9 mouse cellular contexts compared by ENCODE assay signal in the genomic region with DNA sequence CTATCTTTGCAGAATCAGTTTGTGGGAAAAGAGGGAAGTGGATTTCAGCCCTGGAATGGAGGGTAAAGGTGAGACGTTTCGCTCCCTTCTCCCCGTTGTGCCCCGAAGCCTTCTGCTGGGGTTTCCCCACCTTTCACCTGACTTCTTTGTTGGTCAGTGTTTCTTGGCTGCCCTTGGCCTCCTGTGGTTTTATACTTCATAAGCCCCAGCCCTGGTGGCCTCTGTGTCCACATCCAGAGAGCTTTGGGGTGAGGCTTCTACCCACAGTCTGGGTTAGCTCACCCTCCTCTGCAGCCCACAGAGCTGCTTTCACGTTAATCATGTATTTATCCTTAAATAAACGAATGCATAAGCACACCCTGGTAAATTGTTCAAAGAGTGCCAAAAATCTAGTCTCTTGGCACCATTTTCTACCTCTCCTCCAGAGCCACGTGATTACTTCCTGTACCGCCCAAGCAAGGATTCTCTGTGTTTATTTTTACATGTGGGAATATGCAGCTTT.
DNase-seq lines count a peak whose midpoint lies in the region; ATAC-seq and TF ChIP-seq lines count a peak whose summit lies in the region.
"Had no signal": no experiment of that assay in that cellular context is flagged by ENCODE, and none has a peak within 500 bp of the region (broad histone marks: within the 10 kb centered on the region; RNA-seq: fewer than 3 reads in every experiment).

No protein-coding gene starts in this region.

- no peak for TF ChIP-seq CTCF in liver, adult 2 months (IDR thresholded peaks at IDR 0.05; ENCODE audit: low read depth, low read length)

- peak; percentile 73 for ATAC-seq in embryonic facial prominence, embryonic 14.5 days (ENCODE audit: low read depth)
- no peak for ATAC-seq in liver, embryonic 11.5 days (replicated peaks; ENCODE audit: low FRiP score)
- ATAC-seq in heart, embryonic 13.5 days (ENCODE audit: extremely low read depth, insufficient number of reproducible peaks, low FRiP score, low TSS enrichment), result no peak
- ATAC-seq in neural tube, embryonic 15.5 days (ENCODE audit: low FRiP score), result peak; percentile 7; the same call in 1 of the 2 replicates
- ATAC-seq in intestine, embryonic 15.5 days, result no peak

- no peaks in the 10 kb centered on the region for H3K27me3 ChIP-seq in embryonic facial prominence, embryonic 14.5 days (replicated peaks; ENCODE audit: control insufficient read depth, insufficient read depth, low read length)
- H3K27me3 ChIP-seq in embryonic facial prominence, embryonic 10.5 days (replicated peaks; ENCODE audit: low read depth, poor library complexity, severe bottlenecking), result no peaks in the 10 kb centered on the region
- H3K27me3 ChIP-seq in liver, adult 2 months (ENCODE audit: control insufficient read depth, insufficient read depth, low read length), result no peaks in the 10 kb centered on the region
- H3K27me3 ChIP-seq in liver, embryonic 11.5 days (replicated peaks; ENCODE audit: control insufficient read depth, insufficient read depth, low read length), result no peaks in the 10 kb centered on the region
- H3K27me3 ChIP-seq in heart, embryonic 13.5 days (replicated peaks), result no peaks in the 10 kb centered on the region
- no peaks in the 10 kb centered on the region for H3K27me3 ChIP-seq in neural tube, embryonic 15.5 days (replicated peaks)
- no peaks in the 10 kb centered on the region for H3K27me3 ChIP-seq in intestine, embryonic 15.5 days (replicated peaks)
- H3K27me3 ChIP-seq: megakaryocyte, embryonic 14.5 days had no signal

- peaks cover 10% of the 10 kb centered on the region; the same call in 1 of the 2 replicates for H3K79me2 ChIP-seq in liver, adult 2 months (ENCODE audit: control insufficient read depth, insufficient read depth, low read length)

- no peak overlapping the region for H3K4me3 ChIP-seq in embryonic facial prominence, embryonic 14.5 days (ENCODE audit: low read depth, low read length)
- H3K4me3 ChIP-seq in embryonic facial prominence, embryonic 10.5 days, result no peak overlapping the region
- H3K4me3 ChIP-seq in liver, adult 2 months (ENCODE audit: insufficient read depth, low read depth, low read length), result no peak overlapping the region
- no peak overlapping the region for H3K4me3 ChIP-seq in liver, embryonic 11.5 days (ENCODE audit: low read depth, low read length)
- no peak overlapping the region for H3K4me3 ChIP-seq in heart, embryonic 13.5 days
- no peak overlapping the region for H3K4me3 ChIP-seq in neural tube, embryonic 15.5 days (replicated peaks)
- H3K4me3 ChIP-seq in intestine, embryonic 15.5 days (replicated peaks), result no peak overlapping the region

- H3K4me2 ChIP-seq in embryonic facial prominence, embryonic 14.5 days (ENCODE audit: low read depth, low read length), result 0 out of 2 replicates have a peak overlapping the region, but pooled peaks have one; percentile 10
- no peak overlapping the region for H3K4me2 ChIP-seq in liver, embryonic 11.5 days
- peak overlapping the region; percentile 26 for H3K4me2 ChIP-seq in heart, embryonic 13.5 days
- no peak overlapping the region for H3K4me2 ChIP-seq in neural tube, embryonic 15.5 days
- no peak overlapping the region for H3K4me2 ChIP-seq in intestine, embryonic 15.5 days (replicated peaks)

- peaks cover 10% of the 10 kb centered on the region for H3K4me1 ChIP-seq in embryonic facial prominence, embryonic 14.5 days (ENCODE audit: control insufficient read depth, insufficient read depth, low read length)
- H3K4me1 ChIP-seq in embryonic facial prominence, embryonic 10.5 days, result peaks cover 56% of the 10 kb centered on the region
- H3K4me1 ChIP-seq in liver, adult 2 months (ENCODE audit: control insufficient read depth, insufficient read depth, low read length), result peaks cover 8% of the 10 kb centered on the region
- peaks cover 29% of the 10 kb centered on the region for H3K4me1 ChIP-seq in liver, embryonic 11.5 days (replicated peaks; ENCODE audit: control insufficient read depth, insufficient read depth, low read length)
- peaks cover 66% of the 10 kb centered on the region for H3K4me1 ChIP-seq in heart, embryonic 13.5 days
- peaks cover 41% of the 10 kb centered on the region for H3K4me1 ChIP-seq in neural tube, embryonic 15.5 days
- peaks cover 31% of the 10 kb centered on the region for H3K4me1 ChIP-seq in intestine, embryonic 15.5 days (replicated peaks)

- H3K9ac ChIP-seq in embryonic facial prominence, embryonic 14.5 days (ENCODE audit: low read depth, low read length), result no peak overlapping the region
- no peak overlapping the region for H3K9ac ChIP-seq in liver, adult 2 months (ENCODE audit: low read depth, low read length)
- no peak overlapping the region for H3K9ac ChIP-seq in liver, embryonic 11.5 days (ENCODE audit: low read depth, low read length)
- H3K9ac ChIP-seq in heart, embryonic 13.5 days, result no peak overlapping the region
- H3K9ac ChIP-seq in neural tube, embryonic 15.5 days (replicated peaks), result no peak overlapping the region
- no peak overlapping the region for H3K9ac ChIP-seq in intestine, embryonic 15.5 days

- no peak for TF ChIP-seq POLR2A in liver, adult 2 months (IDR thresholded peaks at IDR 0.05; ENCODE audit: extremely low read depth, insufficient read depth, low read length)

- no peak overlapping the region for H3K27ac ChIP-seq in embryonic facial prominence, embryonic 14.5 days (replicated peaks; ENCODE audit: low read depth, low read length)
- H3K27ac ChIP-seq in embryonic facial prominence, embryonic 10.5 days (replicated peaks), result no peak overlapping the region
- no peak overlapping the region for H3K27ac ChIP-seq in liver, adult 2 months (replicated peaks; ENCODE audit: insufficient read depth, low read depth, low read length)
- no peak overlapping the region for H3K27ac ChIP-seq in liver, embryonic 11.5 days (ENCODE audit: low read depth, low read length)
- H3K27ac ChIP-seq in heart, embryonic 13.5 days (replicated peaks), result peak overlapping the region; percentile 65
- H3K27ac ChIP-seq in neural tube, embryonic 15.5 days (replicated peaks), result peak overlapping the region; percentile 46; the same call in 1 of the 2 replicates
- H3K27ac ChIP-seq in intestine, embryonic 15.5 days, result no peak overlapping the region

- WGBS in embryonic facial prominence, embryonic 14.5 days, result 54% methylated on average over 8 of the region's 8 CpGs
- WGBS in embryonic facial prominence, embryonic 10.5 days, result 83% methylated on average over 8 of the region's 8 CpGs
- 31% methylated on average over 8 of the region's 8 CpGs for WGBS in liver, adult 2 months
- WGBS in liver, embryonic 11.5 days, result 72% methylated on average over 8 of the region's 8 CpGs
- WGBS in heart, embryonic 13.5 days, result 63% methylated on average over 8 of the region's 8 CpGs
- WGBS in neural tube, embryonic 15.5 days, result 67% methylated on average over 8 of the region's 8 CpGs
- WGBS in intestine, embryonic 15.5 days, result 50% methylated on average over 8 of the region's 8 CpGs

- no peaks in the 10 kb centered on the region for H3K9me3 ChIP-seq in embryonic facial prominence, embryonic 14.5 days (ENCODE audit: control insufficient read depth, low read length)
- 0 out of 2 replicates have a peak, but pooled peaks cover 4% of the 10 kb centered on the region for H3K9me3 ChIP-seq in embryonic facial prominence, embryonic 10.5 days
- H3K9me3 ChIP-seq in liver, embryonic 11.5 days (ENCODE audit: control insufficient read depth, low read length), result no peaks in the 10 kb centered on the region
- no peaks in the 10 kb centered on the region for H3K9me3 ChIP-seq in heart, embryonic 13.5 days
- H3K9me3 ChIP-seq in neural tube, embryonic 15.5 days (replicated peaks), result no peaks in the 10 kb centered on the region
- H3K9me3 ChIP-seq in intestine, embryonic 15.5 days, result no peaks in the 10 kb centered on the region

- no peaks in the 10 kb centered on the region for H3K36me3 ChIP-seq in embryonic facial prominence, embryonic 14.5 days (ENCODE audit: control insufficient read depth, insufficient read depth, low read length)
- H3K36me3 ChIP-seq in embryonic facial prominence, embryonic 10.5 days (replicated peaks), result peaks cover 11% of the 10 kb centered on the region
- no peaks in the 10 kb centered on the region for H3K36me3 ChIP-seq in liver, adult 2 months (ENCODE audit: control insufficient read depth, insufficient read depth, low read length)
- no peaks in the 10 kb centered on the region for H3K36me3 ChIP-seq in liver, embryonic 11.5 days (ENCODE audit: control insufficient read depth, insufficient read depth, low read length)
- H3K36me3 ChIP-seq in heart, embryonic 13.5 days, result no peaks in the 10 kb centered on the region
- H3K36me3 ChIP-seq in neural tube, embryonic 15.5 days, result no peaks in the 10 kb centered on the region
- no peaks in the 10 kb centered on the region for H3K36me3 ChIP-seq in intestine, embryonic 15.5 days

- DNase-seq in embryonic facial prominence, embryonic 14.5 days (ENCODE audit: low spot score), result peak; percentile 81
- no peak for DNase-seq in embryonic facial prominence, embryonic 10.5 days (ENCODE audit: low spot score)
- DNase-seq in liver, adult 2 months (ENCODE audit: extremely low read depth, low read depth, low spot score), result peak; percentile 74
- no peak for DNase-seq in liver, embryonic 11.5 days (ENCODE audit: low spot score)
- DNase-seq in adrenal gland, postnatal 36 days, result no peak

Comparison
In these comparisons a context has a peak if more than half of its experiments do, and no peak if none do; other contexts are left out.
1. DNase-seq: peak in embryonic facial prominence, embryonic 14.5 days (single experiment) and liver, adult 2 months (single experiment); none in embryonic facial prominence, embryonic 10.5 days (single experiment), liver, embryonic 11.5 days (single experiment) and adrenal gland, postnatal 36 days (0 of 2).
2. ATAC-seq: peak in embryonic facial prominence, embryonic 14.5 days (single experiment) and neural tube, embryonic 15.5 days (single experiment); none in liver, embryonic 11.5 days (single experiment), heart, embryonic 13.5 days (single experiment) and intestine, embryonic 15.5 days (single experiment).
3. H3K27ac ChIP-seq: peak in heart, embryonic 13.5 days (single experiment) and neural tube, embryonic 15.5 days (single experiment); none in embryonic facial prominence, embryonic 14.5 days (single experiment), embryonic facial prominence, embryonic 10.5 days (single experiment), liver, adult 2 months (single experiment), liver, embryonic 11.5 days (single experiment) and intestine, embryonic 15.5 days (single experiment).
4. H3K4me2 ChIP-seq: peak in embryonic facial prominence, embryonic 14.5 days (single experiment) and heart, embryonic 13.5 days (single experiment); none in liver, embryonic 11.5 days (single experiment), neural tube, embryonic 15.5 days (single experiment) and intestine, embryonic 15.5 days (single experiment).